Mouse (Mus musculus): Measurements from ENCODE around the gene Actrt3. TPM values are rescaled to one million over a fixed set of nuclear protein-coding genes. Genes with fewer than 3 reads are reported as not detected.
A peak's percentile ranks its signal among the peaks of the same experiment; 100 is the strongest.

Gene Actrt3
- polyA plus RNA-seq, 1 experiment = not detected

DNA sequence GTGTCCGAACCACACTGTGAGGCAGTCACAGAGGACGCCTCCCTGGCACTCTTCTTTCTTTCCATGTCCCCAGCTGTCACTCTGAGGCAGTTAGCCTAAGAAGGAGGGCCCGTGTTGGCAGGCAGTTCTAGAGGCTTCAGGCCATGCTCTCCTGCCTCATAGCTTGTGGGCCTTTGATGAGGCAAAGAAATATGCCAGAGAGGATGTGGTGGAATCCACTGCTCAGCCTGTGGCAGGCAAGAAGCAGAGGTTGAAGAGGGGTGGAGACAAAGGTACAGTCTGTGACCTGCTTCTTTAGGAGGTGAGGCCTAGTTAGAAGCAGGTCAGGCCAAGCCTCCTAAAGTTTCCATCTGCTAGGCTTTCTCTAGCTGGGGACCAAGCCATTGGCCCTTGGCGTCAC is 11.2 kb upstream of the Actrt3 start:
- 90% methylated on average over 4 of the region's 4 CpGs for WGBS
- TF ChIP-seq POLR2A (IDR thresholded peaks at IDR 0.05; ENCODE audit: borderline replicate concordance, control insufficient read depth, low read depth, low read length) (no peak), CTCF (IDR thresholded peaks at IDR 0.05; ENCODE audit: control insufficient read depth, insufficient read depth, low read length) (no peak)
- Histone ChIP-seq H3K27ac (ENCODE audit: control insufficient read depth, insufficient read depth, low read depth, low read length, poor library complexity) (no peak overlapping the region), H3K4me1 (ENCODE audit: control insufficient read depth, insufficient read depth, low read length) (no peaks in the 10 kb centered on the region), H3K4me3 (replicated peaks; ENCODE audit: control insufficient read depth, low read depth, low read length) (no peak overlapping the region)

DNA sequence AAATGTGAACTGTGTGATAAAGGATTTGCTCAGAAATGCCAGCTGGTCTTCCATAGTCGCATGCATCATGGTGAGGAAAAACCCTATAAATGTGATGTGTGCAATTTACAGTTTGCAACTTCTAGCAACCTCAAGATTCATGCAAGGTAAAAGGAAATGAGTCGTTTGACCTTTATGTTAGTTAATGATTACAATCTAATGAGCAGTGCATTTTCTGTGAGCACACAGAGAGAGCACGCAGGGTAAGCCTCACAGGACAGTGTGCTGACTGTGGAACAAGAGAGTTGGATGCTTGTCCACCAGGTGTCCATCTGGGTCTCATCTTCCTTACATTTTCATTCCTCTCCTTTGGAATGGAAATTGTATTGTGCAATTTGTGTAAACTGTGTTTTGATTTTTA is 9.3 kb upstream of the Actrt3 start:
- no peak overlapping the region for H3K4me3 ChIP-seq (replicated peaks; ENCODE audit: control insufficient read depth, low read depth, low read length)
- H3K4me1 ChIP-seq (ENCODE audit: control insufficient read depth, insufficient read depth, low read length) = no peaks in the 10 kb centered on the region
- no peak overlapping the region for H3K27ac ChIP-seq (ENCODE audit: control insufficient read depth, insufficient read depth, low read depth, low read length, poor library complexity)
- TF ChIP-seq CTCF (IDR thresholded peaks at IDR 0.05; ENCODE audit: control insufficient read depth, insufficient read depth, low read length) (no peak), POLR2A (IDR thresholded peaks at IDR 0.05; ENCODE audit: borderline replicate concordance, control insufficient read depth, low read depth, low read length) (no peak)
- 78% methylated on average over 3 of the region's 3 CpGs for WGBS

DNA sequence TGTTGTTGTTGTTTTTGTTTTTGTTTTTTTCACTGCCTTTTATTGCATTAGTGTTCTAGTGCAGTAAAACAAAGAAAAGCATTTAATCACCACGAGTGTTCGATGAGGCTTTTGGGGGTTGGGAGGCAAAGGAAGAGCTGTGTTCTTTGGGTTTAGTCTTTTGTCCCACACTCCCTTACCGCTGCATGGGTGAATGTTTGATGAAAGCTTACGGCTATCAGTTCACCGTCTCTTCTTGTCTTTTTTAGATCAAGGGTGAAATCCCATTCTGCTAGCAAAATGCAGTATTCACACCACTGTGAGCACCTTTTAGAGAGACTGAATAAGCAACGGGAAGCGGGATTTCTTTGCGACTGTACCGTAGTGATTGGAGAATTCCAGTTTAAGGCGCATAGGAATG is 3.5 kb upstream of the Actrt3 start:
- no peak for TF ChIP-seq CTCF (IDR thresholded peaks at IDR 0.05; ENCODE audit: control insufficient read depth, insufficient read depth, low read length)
- TF ChIP-seq POLR2A (IDR thresholded peaks at IDR 0.05; ENCODE audit: borderline replicate concordance, control insufficient read depth, low read depth, low read length) = no peak
- Histone ChIP-seq H3K4me1 (ENCODE audit: control insufficient read depth, insufficient read depth, low read length) (no peaks in the 10 kb centered on the region), H3K4me3 (replicated peaks; ENCODE audit: control insufficient read depth, low read depth, low read length) (peak overlapping the region; percentile 26), H3K27ac (ENCODE audit: control insufficient read depth, insufficient read depth, low read depth, low read length, poor library complexity) (no peak overlapping the region)
- 57% methylated on average over 10 of the region's 10 CpGs for WGBS

DNA sequence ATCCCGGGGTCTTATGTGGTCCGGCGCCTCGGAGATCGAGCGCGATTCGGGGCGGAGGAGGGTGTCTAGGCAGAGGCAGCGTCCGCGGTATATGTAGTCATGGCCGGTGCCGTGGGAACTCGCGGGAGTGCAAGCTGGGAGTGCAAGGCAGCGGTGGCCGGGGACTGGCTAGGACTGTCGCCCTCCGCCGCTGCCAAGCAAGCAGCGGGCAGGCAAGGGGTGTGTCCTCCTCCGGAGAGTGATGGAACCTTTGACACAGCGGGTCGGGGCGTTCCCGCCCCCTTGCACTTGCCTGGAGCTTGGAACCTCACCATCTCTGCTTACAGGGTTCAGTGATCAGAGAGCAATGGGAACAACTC is 3.0 kb upstream of the Actrt3 start:
- peak overlapping the region; percentile 99 for H3K27ac ChIP-seq (ENCODE audit: control insufficient read depth, insufficient read depth, low read depth, low read length, poor library complexity)
- TF ChIP-seq POLR2A (IDR thresholded peaks at IDR 0.05; ENCODE audit: borderline replicate concordance, control insufficient read depth, low read depth, low read length) = no peak; the same call in 1 of the 2 replicates
- no peaks in the 10 kb centered on the region for H3K4me1 ChIP-seq (ENCODE audit: control insufficient read depth, insufficient read depth, low read length)
- H3K4me3 ChIP-seq (replicated peaks; ENCODE audit: control insufficient read depth, low read depth, low read length) = peak overlapping the region; percentile 85
- WGBS = under 1% methylated on average over 27 of the region's 27 CpGs

DNA sequence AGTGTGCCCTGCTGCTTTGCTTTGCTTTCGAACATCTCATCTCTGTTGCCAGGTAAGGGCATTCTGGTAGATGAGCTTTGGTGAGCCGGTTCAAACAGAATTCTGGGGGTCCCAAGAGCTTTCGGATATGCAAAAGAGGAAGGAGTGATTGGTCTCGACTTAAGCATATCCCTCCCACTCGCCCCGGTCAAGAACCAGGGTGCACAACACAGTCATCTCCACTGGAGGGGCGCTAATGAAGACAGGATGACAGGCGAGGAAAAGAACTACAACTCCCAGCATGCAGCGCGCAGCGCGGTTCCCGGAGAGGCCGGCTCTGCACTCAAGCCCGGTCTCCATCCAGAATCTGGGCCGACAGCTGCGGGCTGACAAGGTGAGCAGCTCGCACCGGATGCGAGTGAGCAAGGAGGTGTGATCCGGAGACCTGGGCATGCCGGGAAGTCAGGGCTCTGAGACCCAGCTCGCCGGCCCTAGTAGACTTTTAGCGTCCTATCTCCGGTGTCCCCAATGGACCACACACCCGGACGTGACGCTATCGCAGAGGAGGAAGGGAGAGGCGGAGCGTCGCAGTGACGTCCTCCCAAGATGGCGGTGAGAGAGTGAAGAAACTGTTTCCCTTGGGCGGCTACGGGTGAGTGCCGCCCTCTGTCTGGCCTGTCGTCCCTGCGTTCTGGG is 2.5 kb upstream of the Actrt3 start, which contains the start of gene Mynn:
Mynn (plus strand) TSS at position 1 of the 675 bp plus-strand sequence.
- Histone ChIP-seq H3K4me3 (replicated peaks; ENCODE audit: control insufficient read depth, low read depth, low read length) (peak within 1 kb of the TSS; percentile 85), H3K4me1 (ENCODE audit: control insufficient read depth, insufficient read depth, low read length) (no peaks in the 10 kb centered on the region), H3K27ac (ENCODE audit: control insufficient read depth, insufficient read depth, low read depth, low read length, poor library complexity) (peak within 1 kb of the TSS; percentile 99)
- WGBS = under 1% methylated on average over 40 of the region's 40 CpGs
- TF ChIP-seq POLR2A (IDR thresholded peaks at IDR 0.05; ENCODE audit: borderline replicate concordance, control insufficient read depth, low read depth, low read length) = peak; percentile 66; the same call in 1 of the 2 replicates
- peak; percentile 44 for TF ChIP-seq CTCF (IDR thresholded peaks at IDR 0.05; ENCODE audit: control insufficient read depth, insufficient read depth, low read length)

DNA sequence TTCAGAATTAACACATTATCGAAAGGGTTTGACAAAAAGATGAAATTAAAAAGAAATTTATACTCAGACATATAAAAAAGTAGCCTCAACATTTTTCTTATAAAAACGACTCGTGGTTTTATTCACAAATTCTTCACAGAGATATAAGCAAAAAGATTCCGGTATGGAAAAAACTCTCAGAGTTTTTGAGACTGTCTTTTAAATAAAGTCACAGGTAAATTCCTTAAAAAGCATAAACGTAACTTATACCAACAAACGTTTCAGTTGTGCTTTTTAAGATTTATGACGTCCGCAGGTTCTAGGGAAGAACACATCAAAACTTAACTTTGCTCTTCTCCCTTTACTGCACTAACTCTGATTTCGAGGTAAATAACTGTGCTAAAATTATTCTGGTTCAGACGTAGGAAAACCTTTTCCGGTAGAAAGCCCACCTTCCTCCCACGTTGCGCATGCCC is 1.9 kb upstream of the Actrt3 start:
- Histone ChIP-seq H3K4me3 (replicated peaks; ENCODE audit: control insufficient read depth, low read depth, low read length) (peak overlapping the region; percentile 85), H3K4me1 (ENCODE audit: control insufficient read depth, insufficient read depth, low read length) (no peaks in the 10 kb centered on the region), H3K27ac (ENCODE audit: control insufficient read depth, insufficient read depth, low read depth, low read length, poor library complexity) (peak overlapping the region; percentile 99)
- WGBS = under 1% methylated on average over 13 of the region's 13 CpGs
- TF ChIP-seq POLR2A (IDR thresholded peaks at IDR 0.05; ENCODE audit: borderline replicate concordance, control insufficient read depth, low read depth, low read length) (no peak), CTCF (IDR thresholded peaks at IDR 0.05; ENCODE audit: control insufficient read depth, insufficient read depth, low read length) (no peak)

DNA sequence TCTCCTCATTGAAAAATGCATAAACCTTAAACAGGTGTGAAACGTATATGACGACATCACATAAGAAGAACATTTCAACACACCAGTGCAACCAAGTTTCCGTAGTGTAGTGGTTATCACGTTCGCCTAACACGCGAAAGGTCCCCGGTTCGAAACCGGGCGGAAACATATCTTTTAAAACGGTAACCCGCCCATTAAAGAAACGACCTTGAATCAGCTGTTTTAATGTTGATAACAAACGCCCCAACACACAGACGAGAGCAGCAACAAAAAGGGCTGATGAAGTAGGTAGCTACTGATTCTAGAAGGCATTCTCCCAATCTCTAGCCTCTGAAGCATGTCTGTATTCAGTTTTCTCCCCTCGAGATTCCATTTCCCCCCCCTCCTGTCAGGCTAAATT is 1.4 kb upstream of the Actrt3 start:
- under 1% methylated on average over 17 of the region's 17 CpGs for WGBS
- Histone ChIP-seq H3K4me3 (replicated peaks; ENCODE audit: control insufficient read depth, low read depth, low read length) (peak overlapping the region; percentile 71), H3K4me1 (ENCODE audit: control insufficient read depth, insufficient read depth, low read length) (no peaks in the 10 kb centered on the region), H3K27ac (ENCODE audit: control insufficient read depth, insufficient read depth, low read depth, low read length, poor library complexity) (no peak overlapping the region; the same call in 1 of the 2 replicates)
- TF ChIP-seq POLR2A (IDR thresholded peaks at IDR 0.05; ENCODE audit: borderline replicate concordance, control insufficient read depth, low read depth, low read length) (no peak), CTCF (IDR thresholded peaks at IDR 0.05; ENCODE audit: control insufficient read depth, insufficient read depth, low read length) (no peak)

DNA sequence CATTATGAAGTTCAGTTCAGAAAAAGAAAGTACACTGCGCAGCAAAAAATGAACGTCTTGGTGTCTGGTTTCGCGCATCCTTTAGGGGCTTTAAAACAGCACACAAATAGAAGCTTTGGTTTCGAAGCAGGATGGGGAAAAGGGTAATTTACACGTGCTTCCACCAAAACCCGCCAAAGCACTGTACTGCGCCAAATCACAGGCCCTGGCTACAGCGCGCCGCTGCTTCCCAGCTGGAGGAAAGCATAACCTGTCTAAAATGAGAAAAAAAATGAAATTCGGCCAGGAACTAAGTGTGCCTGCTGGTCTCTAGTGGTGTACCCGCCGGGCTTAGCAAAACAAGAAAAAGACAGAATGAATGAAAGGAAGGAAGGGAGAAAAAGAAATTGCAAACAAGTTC is 978 bp upstream of the Actrt3 start:
- Histone ChIP-seq H3K27ac (ENCODE audit: control insufficient read depth, insufficient read depth, low read depth, low read length, poor library complexity) (no peak overlapping the region), H3K4me3 (replicated peaks; ENCODE audit: control insufficient read depth, low read depth, low read length) (peak overlapping the region; percentile 71), H3K4me1 (ENCODE audit: control insufficient read depth, insufficient read depth, low read length) (no peaks in the 10 kb centered on the region)
- no peak for TF ChIP-seq POLR2A (IDR thresholded peaks at IDR 0.05; ENCODE audit: borderline replicate concordance, control insufficient read depth, low read depth, low read length)
- no peak for TF ChIP-seq CTCF (IDR thresholded peaks at IDR 0.05; ENCODE audit: control insufficient read depth, insufficient read depth, low read length)
- WGBS = under 1% methylated on average over 14 of the region's 14 CpGs
